Mouse (Mus musculus): ENCODE measurements at regions not wholly inside any gene's neighbourhood (a gene's known extent, or its start where the extent isn't known, plus 50 kb on each side); places are given as distances from the start of the nearest gene placed in this dataset.

- H3K9me3 ChIP-seq (replicated peaks; ENCODE audit: insufficient read depth, low read length) = no peaks in the 10 kb centered on the region
- no peak for TF ChIP-seq USF1 (IDR thresholded peaks at IDR 0.05; ENCODE audit: low read depth, low read length)
- TF ChIP-seq CHD2 (IDR thresholded peaks at IDR 0.05; ENCODE audit: low read length) = no peak
- TF ChIP-seq SMC3 (IDR thresholded peaks at IDR 0.05; ENCODE audit: low read depth, low read length) = no peak
- TF ChIP-seq MEF2A (IDR thresholded peaks at IDR 0.05; ENCODE audit: extremely low read depth, insufficient replicate concordance, low read depth, low read length, poor library complexity, severe bottlenecking) = no peak
- TF ChIP-seq BHLHE40 (IDR thresholded peaks at IDR 0.05; ENCODE audit: borderline replicate concordance, low read depth, low read length) = no peak
- TF ChIP-seq CHD1 (IDR thresholded peaks at IDR 0.05; ENCODE audit: low read depth, low read length) = no peak
- TF ChIP-seq HCFC1 (IDR thresholded peaks at IDR 0.05; ENCODE audit: low read depth, low read length) = no peak
- no peak for TF ChIP-seq MXI1 (IDR thresholded peaks at IDR 0.05; ENCODE audit: low read depth, low read length)
- no peak for TF ChIP-seq ETS1 (IDR thresholded peaks at IDR 0.05; ENCODE audit: low read depth, low read length)
- TF ChIP-seq E2F4 (IDR thresholded peaks at IDR 0.05; ENCODE audit: borderline replicate concordance, low read depth, low read length) = no peak
- no peak for TF ChIP-seq POLR2AphosphoS2 (IDR thresholded peaks at IDR 0.05; ENCODE audit: low read length)
- no peak for TF ChIP-seq ZNF384 (IDR thresholded peaks at IDR 0.05; ENCODE audit: low read depth, low read length)
- no peak for TF ChIP-seq CTCF (IDR thresholded peaks at IDR 0.05 in 2 of 3, conservative IDR thresholded peaks at IDR 0.05 in 1 of 3; ENCODE audit: control insufficient read depth in 1 of 3, insufficient read depth in 1 of 3, low read depth in 2 of 3, low read length in 3 of 3, poor library complexity in 1 of 3, severe bottlenecking in 1 of 3)
- TF ChIP-seq KAT2A (conservative IDR thresholded peaks at IDR 0.05; ENCODE audit: low read depth, low read length) = no peak
- TF ChIP-seq MYC (IDR thresholded peaks at IDR 0.05; ENCODE audit: low read depth, low read length) = no peak
- no peak for TF ChIP-seq MAZ (IDR thresholded peaks at IDR 0.05; ENCODE audit: low read depth, low read length)
- TF ChIP-seq POLR2AphosphoS5 (IDR thresholded peaks at IDR 0.05; ENCODE audit: borderline replicate concordance, low read depth, low read length) = no peak
- TF ChIP-seq POLR2A (IDR thresholded peaks at IDR 0.05; ENCODE audit: control insufficient read depth in 1 of 2, insufficient read depth in 1 of 2, low read depth in 1 of 2, low read length in 2 of 2, poor library complexity in 1 of 2) = no peak
- TF ChIP-seq RCOR1 (IDR thresholded peaks at IDR 0.05; ENCODE audit: low read depth, low read length) = no peak
Measured at GRCm38 (mm10) chr4:53323195-53323594, 117.0 kb upstream of the Slc44a1 start.

DNA sequence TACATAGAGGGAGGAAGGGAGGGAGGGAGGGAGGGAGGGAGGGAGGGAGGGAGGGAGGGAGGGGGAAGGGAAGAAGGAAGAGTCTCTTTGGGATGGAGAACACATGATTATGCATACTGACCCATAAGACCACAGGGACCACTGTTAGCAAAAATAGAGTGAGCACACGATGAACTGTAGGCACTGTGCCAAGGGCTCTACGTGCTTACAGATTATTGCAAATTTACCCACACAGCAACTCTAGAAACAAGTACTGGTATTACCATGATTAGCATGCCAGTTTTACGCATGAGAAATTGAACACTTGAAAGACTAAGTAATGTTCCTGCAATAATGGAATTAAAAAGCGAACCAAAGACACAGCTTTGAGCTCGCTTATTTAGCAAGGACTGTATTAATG is 117.7 kb upstream of the Slc44a1 start:
- Histone ChIP-seq H3K4me1 (ENCODE audit: control insufficient read depth in 1 of 2, insufficient read depth in 2 of 2, low read length in 2 of 2) (no peaks in the 10 kb centered on the region; a peak in 2 of 4 replicates), H3K9ac (ENCODE audit: control insufficient read depth, low read depth, low read length, poor library complexity, severe bottlenecking) (no peak overlapping the region), H3K27ac (ENCODE audit: control insufficient read depth, low read depth, low read length) (no peak overlapping the region), H3K27me3 (ENCODE audit: control insufficient read depth in 1 of 2, insufficient read depth in 2 of 2, low read length in 2 of 2) (no peaks in the 10 kb centered on the region; a peak in 1 of 4 replicates), H3K36me3 (ENCODE audit: control insufficient read depth in 1 of 2, insufficient read depth in 2 of 2, low read length in 2 of 2) (no peaks in the 10 kb centered on the region), H3K9me3 (replicated peaks; ENCODE audit: insufficient read depth, low read length) (no peaks in the 10 kb centered on the region), H3K79me2 (ENCODE audit: control insufficient read depth, insufficient read depth, low read length, poor library complexity) (no peaks in the 10 kb centered on the region), H3K4me3 (ENCODE audit: control insufficient read depth in 1 of 2, insufficient read depth in 1 of 2, low read depth in 2 of 2, low read length in 2 of 2) (no peak overlapping the region)
- TF ChIP-seq USF1 (IDR thresholded peaks at IDR 0.05; ENCODE audit: low read depth, low read length) (no peak), MAX (IDR thresholded peaks at IDR 0.05; ENCODE audit: low read length) (no peak), TAL1 (IDR thresholded peaks at IDR 0.05; ENCODE audit: low read length) (no peak), BHLHE40 (IDR thresholded peaks at IDR 0.05; ENCODE audit: borderline replicate concordance, low read depth, low read length) (no peak)
- no peak for DNase-seq (ENCODE audit: low read depth, low spot score)

More at GRCm38 (mm10) chr4:53323195-53323594, 117.0 kb upstream of the Slc44a1 start:
- no peak overlapping the region for H3K9ac ChIP-seq (ENCODE audit: control insufficient read depth, low read depth, low read length, poor library complexity, severe bottlenecking)
- H3K79me2 ChIP-seq (ENCODE audit: control insufficient read depth, insufficient read depth, low read length, poor library complexity) = no peaks in the 10 kb centered on the region
- no peaks in the 10 kb centered on the region for H3K36me3 ChIP-seq (ENCODE audit: control insufficient read depth in 1 of 2, insufficient read depth in 2 of 2, low read length in 2 of 2)
- H3K4me3 ChIP-seq (ENCODE audit: control insufficient read depth in 1 of 2, insufficient read depth in 1 of 2, low read depth in 2 of 2, low read length in 2 of 2) = no peak overlapping the region
- no peak for DNase-seq (ENCODE audit: low read depth, low spot score)
- H3K27ac ChIP-seq (ENCODE audit: control insufficient read depth, low read depth, low read length) = no peak overlapping the region
- H3K4me1 ChIP-seq (ENCODE audit: control insufficient read depth in 1 of 2, insufficient read depth in 2 of 2, low read length in 2 of 2) = no peaks in the 10 kb centered on the region; a peak in 2 of 4 replicates
- H3K27me3 ChIP-seq (ENCODE audit: control insufficient read depth in 1 of 2, insufficient read depth in 2 of 2, low read length in 2 of 2) = no peaks in the 10 kb centered on the region; a peak in 1 of 4 replicates
